Mouse (Mus musculus): ENCODE measurements around the gene Gm12216.

Gm12216 gene

DNA sequence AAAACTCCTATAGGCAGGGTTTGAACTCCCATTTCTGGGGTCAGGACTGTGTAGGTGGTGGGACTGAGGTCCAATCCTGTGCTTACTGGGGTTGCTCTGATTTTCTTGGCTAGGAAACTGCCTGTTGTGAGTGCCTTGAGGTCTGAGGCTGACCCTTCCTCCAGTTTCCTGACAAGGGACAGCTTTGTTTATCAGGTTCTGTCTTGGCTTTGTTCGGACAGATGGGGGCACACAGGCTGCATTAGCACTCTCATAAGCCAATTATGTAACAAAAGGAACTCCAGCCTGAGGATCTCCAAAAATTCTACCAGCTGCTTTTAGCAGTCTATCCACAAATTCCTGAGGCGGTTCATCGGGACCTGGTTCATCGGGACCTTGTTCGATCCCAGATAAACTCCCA, 116.7 kb downstream of the Gm12216 start:
- no peak for DNase-seq (ENCODE audit: low read depth, low spot score)

DNA sequence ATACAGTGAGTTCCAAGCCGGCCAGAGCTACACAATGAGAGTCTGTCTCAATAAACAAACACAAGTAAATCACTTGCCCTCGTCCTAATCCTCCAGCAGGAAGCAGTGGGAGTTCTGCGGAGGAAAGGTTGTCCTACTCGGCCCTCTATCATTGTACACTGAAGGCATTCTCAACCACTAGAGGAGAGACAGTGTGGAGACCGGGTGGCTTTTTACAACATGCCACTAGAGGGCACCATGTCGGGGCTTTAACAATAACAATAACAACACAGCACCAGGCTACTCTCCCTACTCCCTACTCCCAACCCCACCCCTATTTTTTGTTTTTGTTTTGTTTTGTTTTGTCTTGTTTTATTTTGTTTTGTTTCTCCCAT, 121.5 kb downstream of the Gm12216 start:
- DNase-seq (ENCODE audit: low read depth, low spot score) = no peak

DNA sequence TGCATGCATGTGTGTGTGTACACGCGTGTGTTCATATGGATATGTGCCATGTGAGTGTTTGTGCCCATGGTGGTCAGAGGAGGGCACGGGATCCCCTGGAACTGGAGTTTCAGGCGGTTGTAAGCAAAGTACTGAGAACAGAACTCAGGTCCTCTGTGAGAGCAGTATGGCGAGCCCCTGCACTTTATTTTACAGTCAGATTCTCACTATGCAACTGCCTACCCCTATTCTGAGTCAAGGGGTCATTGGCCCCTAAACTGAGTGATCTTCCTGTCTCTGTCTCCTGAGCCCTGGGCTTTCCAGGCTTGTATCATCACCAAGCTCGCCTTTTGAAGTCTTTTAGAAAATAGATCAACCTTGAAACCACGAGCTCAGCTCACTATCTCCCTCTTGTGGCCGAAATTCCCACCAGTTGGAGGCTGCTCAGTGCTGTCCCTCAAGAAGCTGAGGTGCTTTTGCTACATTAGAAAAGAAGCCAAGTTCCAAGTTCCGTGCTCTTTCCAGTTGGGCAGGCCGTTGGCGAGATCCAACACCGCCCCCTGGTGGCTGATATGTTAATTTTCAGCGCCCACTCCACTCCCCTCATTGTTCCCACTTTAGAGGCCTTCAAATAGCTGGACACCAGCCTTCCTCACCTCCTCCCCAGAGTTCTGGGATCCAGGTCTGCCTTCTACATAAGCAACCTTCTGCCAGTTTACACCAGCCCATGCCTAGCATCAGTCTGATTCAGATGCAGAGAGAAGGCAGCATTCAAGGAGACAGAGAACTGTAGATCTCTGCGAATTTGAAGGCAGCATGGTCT, 122.1 kb downstream of the Gm12216 start:
- peak; percentile 59 for DNase-seq (ENCODE audit: low read depth, low spot score)

DNA sequence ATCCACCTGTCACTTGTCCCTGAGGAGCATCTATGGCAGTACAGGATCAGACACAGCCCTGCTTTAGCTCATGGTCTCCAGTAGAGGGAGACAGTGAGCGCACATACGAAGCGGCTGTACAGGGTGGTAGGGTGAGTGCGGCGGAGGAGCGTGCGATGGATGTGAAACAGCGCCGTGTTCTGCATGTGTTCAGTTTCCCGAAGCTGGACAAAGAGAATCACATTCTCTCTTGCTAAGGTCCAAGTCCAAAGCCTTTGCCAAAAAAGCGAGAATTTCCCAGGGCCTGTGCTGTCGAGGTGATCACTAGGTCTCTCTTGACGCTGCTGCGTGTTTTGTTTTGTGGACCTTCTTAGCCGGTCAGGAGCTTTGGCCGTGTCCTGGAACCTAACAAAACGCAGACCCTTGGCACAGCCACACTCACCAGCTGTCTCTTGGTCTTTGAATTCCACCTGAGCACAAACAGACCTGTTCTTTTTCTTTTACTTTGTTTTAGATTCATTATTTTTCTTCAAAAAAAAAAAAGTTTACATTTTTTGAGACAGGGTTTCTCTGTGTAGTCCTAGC, 123.3 kb downstream of the Gm12216 start:
- peak; percentile 75 for DNase-seq (ENCODE audit: low read depth, low spot score)

DNA sequence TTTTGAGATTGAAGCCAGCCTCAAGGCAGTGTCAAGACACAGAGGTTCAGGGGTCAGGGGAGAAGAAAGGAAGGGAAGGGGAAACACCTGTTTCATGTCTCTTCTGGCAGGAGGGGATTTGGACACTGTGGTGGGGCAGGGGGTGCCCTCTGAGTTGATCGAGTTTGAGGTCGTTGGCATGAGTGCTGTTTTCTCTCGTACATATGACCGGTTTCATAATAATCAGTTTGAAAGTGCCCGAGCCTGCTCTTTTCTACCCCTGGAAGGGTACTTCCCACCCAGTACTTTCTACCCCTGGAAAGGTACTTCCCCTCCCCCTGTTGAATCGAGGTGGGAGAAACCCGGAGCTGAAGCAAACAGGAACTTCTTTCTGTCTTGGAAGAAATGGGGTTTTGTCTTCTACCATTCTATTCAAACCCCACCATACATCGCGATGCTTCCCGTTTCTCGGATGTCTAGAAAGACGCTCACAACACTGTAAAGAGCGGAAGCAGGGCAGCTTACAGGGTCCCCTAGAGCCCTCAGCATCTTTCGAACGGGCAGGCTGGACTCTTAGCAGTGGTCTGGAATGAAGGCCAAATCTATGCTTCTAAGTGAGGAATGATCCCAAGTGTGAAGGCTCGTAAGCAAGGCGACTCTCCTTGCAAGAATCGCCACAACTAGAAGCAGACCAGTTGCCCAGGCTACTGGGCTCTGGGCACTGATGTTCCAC, 123.9 kb downstream of the Gm12216 start:
- no peak for DNase-seq (ENCODE audit: low read depth, low spot score)

DNA sequence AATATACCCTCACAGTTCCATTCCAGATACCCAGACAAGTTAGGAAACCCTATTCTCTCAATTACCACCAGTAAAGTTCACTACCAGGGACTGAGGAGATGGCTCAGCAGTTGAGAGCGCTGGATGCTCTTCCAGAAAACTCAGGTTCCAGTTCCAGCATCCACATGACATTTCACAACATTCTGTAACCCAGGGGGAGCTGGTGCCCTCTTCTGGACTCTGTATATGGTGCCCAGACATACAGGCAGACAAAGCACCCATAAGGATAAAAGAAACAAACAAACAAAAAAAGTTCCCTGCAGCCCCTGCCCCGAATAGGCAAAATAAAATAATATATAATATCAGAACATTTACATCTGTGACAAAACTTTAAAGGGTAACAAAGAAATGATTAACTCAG, 124.6 kb downstream of the Gm12216 start:
- no peak for DNase-seq (ENCODE audit: low read depth, low spot score)

DNA sequence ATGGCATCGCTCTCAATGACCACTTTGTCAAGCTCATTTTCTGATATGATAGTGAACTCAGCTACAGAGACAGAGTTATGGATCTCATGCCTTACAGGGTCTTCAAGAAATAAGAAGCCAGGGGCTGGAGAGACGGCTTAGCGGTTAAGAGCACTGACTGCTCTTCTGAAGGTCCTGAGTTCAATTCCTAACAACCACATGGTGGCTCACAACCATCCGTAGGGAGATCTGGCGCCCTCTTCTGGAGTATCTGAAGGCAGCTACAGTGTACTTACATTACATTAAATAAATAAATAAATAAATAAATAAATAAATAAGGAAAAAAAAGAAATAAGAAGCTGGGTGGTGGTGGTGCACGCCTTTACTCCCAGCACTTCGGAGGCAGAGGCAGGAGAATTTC, 125.2 kb downstream of the Gm12216 start:
- no peak for DNase-seq (ENCODE audit: low read depth, low spot score)
